32 mouse cellular contexts compared by ENCODE assay signal in the genomic region with DNA sequence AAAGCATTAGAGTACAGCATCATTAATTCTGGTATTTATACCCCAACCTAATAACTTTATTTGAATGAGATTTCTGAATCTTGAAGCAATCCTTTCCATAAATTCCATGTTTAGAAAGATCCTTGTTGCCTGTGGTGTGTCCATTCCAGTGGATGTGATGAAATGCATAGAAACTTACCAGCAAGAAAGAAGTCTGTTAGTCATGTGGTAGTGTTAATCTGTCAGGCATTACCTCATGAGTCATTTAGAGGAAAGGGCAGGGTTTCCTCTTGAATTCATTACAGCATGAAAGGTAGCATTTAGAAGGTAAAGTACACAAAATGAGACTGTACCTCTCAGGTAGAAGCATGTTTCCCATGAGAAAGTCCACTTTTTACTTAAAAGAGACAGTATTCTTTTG.
DNase-seq lines count a peak whose midpoint lies in the region; ATAC-seq and TF ChIP-seq lines count a peak whose summit lies in the region.
"Had no signal": no experiment of that assay in that cellular context is flagged by ENCODE, and none has a peak within 500 bp of the region (broad histone marks: within the 10 kb centered on the region; RNA-seq: fewer than 3 reads in every experiment).

No protein-coding gene starts in this region.

- H3K4me2 ChIP-seq in liver, postnatal 0 days (ENCODE audit: low read depth, low read length) = no peak overlapping the region
- H3K4me2 ChIP-seq in myocyte (ENCODE audit: low read depth) = no peak overlapping the region
- no peak overlapping the region for H3K4me2 ChIP-seq in forebrain, embryonic 11.5 days (ENCODE audit: low read depth, low read length, severe bottlenecking)
- H3K4me2 ChIP-seq: heart, embryonic 15.5 days; hindbrain, embryonic 12.5 days; limb, embryonic 12.5 days; liver, embryonic 11.5 days; midbrain, embryonic 13.5 days; neural tube, embryonic 12.5 days had no signal

- no peak for TF ChIP-seq EP300 in liver, postnatal 0 days (IDR thresholded peaks at IDR 0.05; ENCODE audit: low read depth)

- no peak for ATAC-seq in liver, postnatal 0 days
- no peak for ATAC-seq in activated CD4-positive, CD25-positive, alpha-beta regulatory T cell, adult 4 months
- no peak for ATAC-seq in forebrain, embryonic 11.5 days (replicated peaks; ENCODE audit: low FRiP score)
- ATAC-seq: forebrain, embryonic 14.5 days; hindbrain, postnatal 0 days; midbrain, embryonic 13.5 days had no signal

- H3K36me3 ChIP-seq in liver, adult 2 months (ENCODE audit: control insufficient read depth, insufficient read depth, low read length) = no peaks in the 10 kb centered on the region
- no peaks in the 10 kb centered on the region for H3K36me3 ChIP-seq in liver, postnatal 0 days (replicated peaks; ENCODE audit: insufficient read depth, low read length)
- H3K36me3 ChIP-seq in myocyte (ENCODE audit: control insufficient read depth, insufficient read depth) = no peaks in the 10 kb centered on the region
- H3K36me3 ChIP-seq in forebrain, embryonic 11.5 days (ENCODE audit: control insufficient read depth, insufficient read depth, low read length) = no peaks in the 10 kb centered on the region
- H3K36me3 ChIP-seq: G1E; heart, embryonic 10.5 days; heart, embryonic 15.5 days; hindbrain, embryonic 12.5 days; limb, embryonic 12.5 days; midbrain, embryonic 13.5 days; neural tube, embryonic 12.5 days had no signal

- H3K9me3 ChIP-seq in liver, postnatal 0 days (ENCODE audit: low read length) = no peaks in the 10 kb centered on the region
- no peaks in the 10 kb centered on the region for H3K9me3 ChIP-seq in forebrain, embryonic 11.5 days (ENCODE audit: control insufficient read depth, low read length)
- H3K9me3 ChIP-seq: G1E; heart, embryonic 10.5 days; heart, embryonic 15.5 days; hindbrain, embryonic 12.5 days; limb, embryonic 12.5 days; midbrain, embryonic 13.5 days; neural tube, embryonic 12.5 days had no signal

- H3K27ac ChIP-seq in liver, adult 2 months (replicated peaks; ENCODE audit: insufficient read depth, low read depth, low read length) = no peak overlapping the region
- H3K27ac ChIP-seq in liver, postnatal 0 days (ENCODE audit: low read depth) = no peak overlapping the region
- no peak overlapping the region for H3K27ac ChIP-seq in forebrain, embryonic 11.5 days (ENCODE audit: low read depth, low read length)
- H3K27ac ChIP-seq: heart, embryonic 10.5 days; heart, embryonic 15.5 days; hindbrain, embryonic 12.5 days; hindbrain, postnatal 0 days; limb, embryonic 12.5 days; macrophage; midbrain, embryonic 13.5 days; neural tube, embryonic 12.5 days had no signal

- H3K9ac ChIP-seq in liver, adult 2 months (ENCODE audit: low read depth, low read length) = no peak overlapping the region
- H3K9ac ChIP-seq in liver, postnatal 0 days (replicated peaks) = no peak overlapping the region
- no peak overlapping the region for H3K9ac ChIP-seq in forebrain, embryonic 11.5 days (ENCODE audit: low read length)
- H3K9ac ChIP-seq: heart, embryonic 15.5 days; hindbrain, embryonic 12.5 days; limb, embryonic 12.5 days; midbrain, embryonic 13.5 days; neural tube, embryonic 12.5 days had no signal

- no peak overlapping the region for H3ac ChIP-seq in myocyte (ENCODE audit: control insufficient read depth, insufficient read length)

- no peaks in the 10 kb centered on the region for H3K79me2 ChIP-seq in liver, adult 2 months (ENCODE audit: control insufficient read depth, insufficient read depth, low read length)
- H3K79me2 ChIP-seq in myocyte (ENCODE audit: control insufficient read depth, insufficient read depth) = no peaks in the 10 kb centered on the region

- peak; percentile 4 for DNase-seq in liver, adult 2 months (ENCODE audit: extremely low read depth, low read depth, low spot score)
- DNase-seq in liver, postnatal 0 days = no peak
- peak; percentile 16 for DNase-seq in Muller cell, postnatal 12 days (ENCODE audit: inconsistent ontology term)
- peak; percentile 35 for DNase-seq in fibroblast of lung, adult 2 months (ENCODE audit: low read depth)
- no peak for DNase-seq in forebrain, embryonic 11.5 days (ENCODE audit: low spot score)
- DNase-seq in cerebellum, adult 18-20 months = no peak
- DNase-seq: adrenal gland, postnatal 10 days; B cell, adult 2 months; cerebellum, adult 11 months; cerebellum, adult 9-11 months; gastrocnemius, postnatal 14 days; heart, adult 11 months; heart, postnatal 36 days; kidney, adult 2 months; kidney, postnatal 10 days; layer of hippocampus, adult 9-11 months; lung, postnatal 10 days; right cerebral cortex, postnatal 4 days; thymus, postnatal 4 days had no signal

- TF ChIP-seq CTCF in liver, adult 2 months (IDR thresholded peaks at IDR 0.05; ENCODE audit: low read depth, low read length) = no peak
- TF ChIP-seq CTCF in liver, postnatal 0 days (IDR thresholded peaks at IDR 0.05; ENCODE audit: low read depth) = no peak

- H3K4me3 ChIP-seq in liver, adult 2 months (ENCODE audit: insufficient read depth, low read depth, low read length) = no peak overlapping the region
- H3K4me3 ChIP-seq in liver, postnatal 0 days (ENCODE audit: low read depth, low read length) = no peak overlapping the region
- no peak overlapping the region for H3K4me3 ChIP-seq in myocyte
- H3K4me3 ChIP-seq in forebrain, embryonic 11.5 days (ENCODE audit: low read depth, low read length) = no peak overlapping the region
- H3K4me3 ChIP-seq: heart, embryonic 10.5 days; heart, embryonic 15.5 days; hindbrain, embryonic 12.5 days; limb, embryonic 12.5 days; midbrain, embryonic 13.5 days; neural tube, embryonic 12.5 days had no signal

- H3K4me1 ChIP-seq in liver, adult 2 months (ENCODE audit: control insufficient read depth, insufficient read depth, low read length) = no peaks in the 10 kb centered on the region
- no peaks in the 10 kb centered on the region for H3K4me1 ChIP-seq in liver, postnatal 0 days (ENCODE audit: insufficient read depth)
- no peaks in the 10 kb centered on the region for H3K4me1 ChIP-seq in forebrain, embryonic 11.5 days (replicated peaks; ENCODE audit: control insufficient read depth, insufficient read depth, low read length)
- H3K4me1 ChIP-seq: heart, embryonic 10.5 days; heart, embryonic 15.5 days; hindbrain, embryonic 12.5 days; limb, embryonic 12.5 days; midbrain, embryonic 13.5 days; neural tube, embryonic 12.5 days had no signal

- H3K27me3 ChIP-seq in liver, adult 2 months (ENCODE audit: control insufficient read depth, insufficient read depth, low read length) = no peaks in the 10 kb centered on the region
- no peaks in the 10 kb centered on the region for H3K27me3 ChIP-seq in liver, postnatal 0 days (ENCODE audit: insufficient read depth, low read length)
- no peaks in the 10 kb centered on the region for H3K27me3 ChIP-seq in myocyte (ENCODE audit: control insufficient read depth, insufficient read depth, insufficient read length)
- no peaks in the 10 kb centered on the region for H3K27me3 ChIP-seq in forebrain, embryonic 11.5 days (ENCODE audit: control insufficient read depth, insufficient read depth, low read length)
- H3K27me3 ChIP-seq: heart, embryonic 15.5 days; hindbrain, embryonic 12.5 days; limb, embryonic 12.5 days; midbrain, embryonic 13.5 days; neural tube, embryonic 12.5 days had no signal

- TF ChIP-seq POLR2A in liver, adult 2 months (IDR thresholded peaks at IDR 0.05; ENCODE audit: extremely low read depth, insufficient read depth, low read length) = no peak
- TF ChIP-seq POLR2A in myocyte (IDR thresholded peaks at IDR 0.05; ENCODE audit: insufficient read length, low read depth) = no peak

TF ChIP-seq in myocyte, 11 proteins besides CTCF, POLR2A, EP300 and RAD21:
- TF ChIP-seq CEBPB (IDR thresholded peaks at IDR 0.05; ENCODE audit: insufficient read depth, poor library complexity, severe bottlenecking) = peak; percentile 93
- TF ChIP-seq USF1 (IDR thresholded peaks at IDR 0.05; ENCODE audit: low read depth) = peak; percentile 37
- TF ChIP-seq REST (IDR thresholded peaks at IDR 0.05; ENCODE audit: insufficient read depth, insufficient read length) = no peak

Comparison
In these comparisons a context has a peak if more than half of its experiments do, and no peak if none do; other contexts are left out.
1. DNase-seq: peak in liver, adult 2 months (single experiment), Muller cell, postnatal 12 days (single experiment) and fibroblast of lung, adult 2 months (single experiment); none in liver, postnatal 0 days (single experiment), forebrain, embryonic 11.5 days (single experiment) and cerebellum, adult 18-20 months (0 of 2).